Mouse (Mus musculus): ENCODE results near the gene Ptges. TPM values are rescaled to one million over a fixed set of nuclear protein-coding genes. Genes with fewer than 3 reads are reported as not detected.

Ptges gene
- polyA plus RNA-seq, 1 experiment from 2014 or later = 7.2 TPM

GRCm38 (mm10) chr2:30875621-30876432 is 53.8 kb downstream of the Ptges start:
- H3K4me2 ChIP-seq (replicated peaks; ENCODE audit: low read depth, low read length) = no peak overlapping the region
- 47% methylated on average over 11 of the region's 11 CpGs for WGBS
- H3K36me3 ChIP-seq (ENCODE audit: control insufficient read depth, insufficient read depth, low read length) = no peaks in the 10 kb centered on the region
- H3K9ac ChIP-seq (ENCODE audit: low read depth, low read length) = no peak overlapping the region
- peak; percentile 46; the same call in 1 of the 2 replicates for ATAC-seq (ENCODE audit: low FRiP score, low TSS enrichment)
- H3K4me3 ChIP-seq (ENCODE audit: low read length) = no peak overlapping the region
- no peaks in the 10 kb centered on the region for H3K9me3 ChIP-seq (ENCODE audit: control insufficient read depth, low read length)
- peak overlapping the region; percentile 7; the same call in 1 of the 2 replicates for H3K27ac ChIP-seq (ENCODE audit: low read depth, low read length)
- H3K4me1 ChIP-seq (ENCODE audit: control insufficient read depth, insufficient read depth, low read length) = peaks cover 18% of the 10 kb centered on the region
- no peaks in the 10 kb centered on the region for H3K27me3 ChIP-seq (ENCODE audit: control insufficient read depth, insufficient read depth, low read length)

DNA sequence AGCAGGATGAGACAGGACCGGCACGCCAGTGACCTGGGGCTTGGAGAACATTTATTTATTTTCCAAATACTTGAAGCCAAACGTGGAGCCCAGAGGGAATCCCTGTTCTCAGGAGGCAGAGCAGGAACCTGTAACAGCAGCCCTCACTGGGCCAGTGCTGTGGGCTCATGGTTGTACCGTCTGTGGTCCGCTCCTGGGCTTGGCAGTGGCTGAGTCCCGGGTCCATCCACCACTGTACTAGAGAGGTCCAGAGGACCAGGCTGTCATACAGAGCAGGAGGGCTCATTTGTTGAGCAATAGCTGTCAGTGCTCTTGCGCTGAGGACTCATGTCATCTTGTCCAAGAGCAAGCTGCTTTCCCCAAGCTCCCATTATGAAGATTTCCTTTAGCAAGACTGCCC is 54.6 kb downstream of the Ptges start:
- no peaks in the 10 kb centered on the region for H3K36me3 ChIP-seq (ENCODE audit: control insufficient read depth, insufficient read depth, low read length)
- peaks cover 18% of the 10 kb centered on the region for H3K4me1 ChIP-seq (ENCODE audit: control insufficient read depth, insufficient read depth, low read length)
- H3K4me3 ChIP-seq (ENCODE audit: low read length) = no peak overlapping the region
- no peaks in the 10 kb centered on the region for H3K27me3 ChIP-seq (ENCODE audit: control insufficient read depth, insufficient read depth, low read length)
- no peak for ATAC-seq (ENCODE audit: low FRiP score, low TSS enrichment)
- no peaks in the 10 kb centered on the region for H3K9me3 ChIP-seq (ENCODE audit: control insufficient read depth, low read length)
- no peak overlapping the region for H3K4me2 ChIP-seq (replicated peaks; ENCODE audit: low read depth, low read length)
- 72% methylated on average over 7 of the region's 7 CpGs for WGBS
- no peak overlapping the region for H3K9ac ChIP-seq (ENCODE audit: low read depth, low read length)
- no peak overlapping the region for H3K27ac ChIP-seq (ENCODE audit: low read depth, low read length)

DNA sequence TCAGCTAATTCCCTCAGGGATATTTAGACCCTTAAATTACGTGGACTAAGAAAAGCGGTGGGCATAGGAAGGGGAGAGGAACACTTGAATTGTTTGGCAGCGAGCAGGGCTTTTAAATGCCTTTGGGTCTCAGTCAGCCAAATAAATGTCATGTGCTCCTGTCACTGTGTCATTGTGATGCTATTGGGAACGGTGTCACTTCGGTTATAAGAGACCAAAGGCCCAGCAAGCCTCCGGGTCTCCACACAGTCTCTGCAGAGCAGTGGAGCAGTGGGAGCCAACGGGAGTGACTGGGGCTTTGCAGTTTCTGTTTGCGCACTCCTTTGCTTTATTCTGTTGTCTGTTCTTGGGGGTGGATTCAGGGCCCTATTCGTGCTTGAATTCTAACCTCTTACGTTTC is 55.2 kb downstream of the Ptges start:
- no peaks in the 10 kb centered on the region for H3K9me3 ChIP-seq (ENCODE audit: control insufficient read depth, low read length)
- H3K9ac ChIP-seq (ENCODE audit: low read depth, low read length) = no peak overlapping the region
- no peak overlapping the region for H3K4me3 ChIP-seq (ENCODE audit: low read length)
- no peak for ATAC-seq (ENCODE audit: low FRiP score, low TSS enrichment)
- peaks cover 18% of the 10 kb centered on the region for H3K4me1 ChIP-seq (ENCODE audit: control insufficient read depth, insufficient read depth, low read length)
- 50% methylated on average over 10 of the region's 10 CpGs for WGBS
- H3K27ac ChIP-seq (ENCODE audit: low read depth, low read length) = no peak overlapping the region
- no peaks in the 10 kb centered on the region for H3K27me3 ChIP-seq (ENCODE audit: control insufficient read depth, insufficient read depth, low read length)
- no peak overlapping the region for H3K4me2 ChIP-seq (replicated peaks; ENCODE audit: low read depth, low read length)
- no peaks in the 10 kb centered on the region for H3K36me3 ChIP-seq (ENCODE audit: control insufficient read depth, insufficient read depth, low read length)

GRCm38 (mm10) chr2:30872669-30873068 is 57.0 kb downstream of the Ptges start:
- H3K27me3 ChIP-seq (ENCODE audit: control insufficient read depth, insufficient read depth, low read length) = no peaks in the 10 kb centered on the region
- ATAC-seq (ENCODE audit: low FRiP score, low TSS enrichment) = no peak
- peaks cover 18% of the 10 kb centered on the region for H3K4me1 ChIP-seq (ENCODE audit: control insufficient read depth, insufficient read depth, low read length)
- no peaks in the 10 kb centered on the region for H3K36me3 ChIP-seq (ENCODE audit: control insufficient read depth, insufficient read depth, low read length)
- no peak overlapping the region for H3K4me3 ChIP-seq (ENCODE audit: low read length)
- 75% methylated on average over 6 of the region's 6 CpGs for WGBS
- no peak overlapping the region for H3K27ac ChIP-seq (ENCODE audit: low read depth, low read length)
- H3K9ac ChIP-seq (ENCODE audit: low read depth, low read length) = no peak overlapping the region
- H3K4me2 ChIP-seq (replicated peaks; ENCODE audit: low read depth, low read length) = no peak overlapping the region
- no peaks in the 10 kb centered on the region for H3K9me3 ChIP-seq (ENCODE audit: control insufficient read depth, low read length)

GRCm38 (mm10) chr2:30870863-30871262 is 58.8 kb downstream of the Ptges start:
- WGBS = 79% methylated on average over 8 of the region's 8 CpGs
- no peak for ATAC-seq (ENCODE audit: low FRiP score, low TSS enrichment)
- Histone ChIP-seq H3K4me2 (replicated peaks; ENCODE audit: low read depth, low read length) (no peak overlapping the region), H3K36me3 (ENCODE audit: control insufficient read depth, insufficient read depth, low read length) (no peaks in the 10 kb centered on the region), H3K27ac (ENCODE audit: low read depth, low read length) (no peak overlapping the region), H3K4me1 (ENCODE audit: control insufficient read depth, insufficient read depth, low read length) (peaks cover 11% of the 10 kb centered on the region), H3K9me3 (ENCODE audit: control insufficient read depth, low read length) (no peaks in the 10 kb centered on the region), H3K4me3 (ENCODE audit: low read length) (no peak overlapping the region), H3K9ac (ENCODE audit: low read depth, low read length) (no peak overlapping the region), H3K27me3 (ENCODE audit: control insufficient read depth, insufficient read depth, low read length) (no peaks in the 10 kb centered on the region)

DNA sequence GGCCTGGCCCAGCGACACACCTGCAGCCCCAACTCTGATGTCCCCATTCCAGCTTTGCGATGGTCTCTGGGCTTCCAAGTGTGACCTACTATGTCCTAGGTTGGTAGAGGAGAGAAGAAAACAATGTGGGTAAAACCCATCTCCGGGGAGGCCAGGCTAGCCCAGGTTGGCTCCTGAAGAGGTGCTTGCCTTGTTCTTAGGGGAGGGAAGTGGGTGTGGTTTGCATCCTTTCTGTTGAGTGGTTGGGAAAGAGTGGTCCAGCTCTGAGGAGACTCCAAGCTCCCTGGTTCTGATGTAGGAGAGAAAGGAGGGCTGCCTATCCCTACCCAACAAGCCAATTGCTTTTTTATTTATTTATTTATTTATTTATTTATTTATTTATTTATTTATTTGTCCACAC is 64.2 kb downstream of the Ptges start:
- WGBS = 48% methylated on average over 3 of the region's 3 CpGs
- Histone ChIP-seq H3K9me3 (ENCODE audit: control insufficient read depth, low read length) (no peaks in the 10 kb centered on the region), H3K4me1 (ENCODE audit: control insufficient read depth, insufficient read depth, low read length) (peaks cover 19% of the 10 kb centered on the region), H3K4me3 (ENCODE audit: low read length) (peak overlapping the region; percentile 27; the same call in 1 of the 2 replicates), H3K9ac (ENCODE audit: low read depth, low read length) (no peak overlapping the region), H3K36me3 (ENCODE audit: control insufficient read depth, insufficient read depth, low read length) (no peaks in the 10 kb centered on the region), H3K4me2 (replicated peaks; ENCODE audit: low read depth, low read length) (peak overlapping the region; percentile 55), H3K27ac (ENCODE audit: low read depth, low read length) (no peak overlapping the region), H3K27me3 (ENCODE audit: control insufficient read depth, insufficient read depth, low read length) (no peaks in the 10 kb centered on the region)
- ATAC-seq (ENCODE audit: low FRiP score, low TSS enrichment) = 0 out of 2 replicates have a peak, but pooled peaks have one; percentile 2

DNA sequence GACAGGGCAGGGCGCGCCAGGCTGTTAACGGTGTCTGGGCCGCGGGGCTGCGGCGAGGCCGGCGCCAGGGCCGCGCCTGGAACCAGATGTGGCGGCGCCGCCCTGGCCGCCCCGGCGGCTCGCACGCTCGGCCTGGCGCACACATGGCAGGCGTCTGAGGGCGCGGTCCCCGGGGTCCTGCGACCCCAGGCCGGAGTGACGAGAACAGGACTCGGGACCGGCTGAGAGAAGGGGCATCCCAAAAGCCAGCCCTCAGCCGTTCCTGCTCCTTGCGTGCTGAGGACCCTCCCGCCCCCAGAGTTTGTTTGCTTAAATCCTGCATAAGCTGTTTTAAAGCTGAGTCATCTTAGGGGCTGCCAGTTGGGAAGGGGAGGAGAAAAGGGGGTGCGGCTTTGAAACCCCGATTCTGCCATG is 64.7 kb downstream of the Ptges start:
- peak overlapping the region; percentile 27 for H3K4me3 ChIP-seq (ENCODE audit: low read length)
- H3K27ac ChIP-seq (ENCODE audit: low read depth, low read length) = no peak overlapping the region
- no peaks in the 10 kb centered on the region for H3K9me3 ChIP-seq (ENCODE audit: control insufficient read depth, low read length)
- H3K4me1 ChIP-seq (ENCODE audit: control insufficient read depth, insufficient read depth, low read length) = peaks cover 19% of the 10 kb centered on the region
- peak overlapping the region; percentile 43; the same call in 1 of the 2 replicates for H3K9ac ChIP-seq (ENCODE audit: low read depth, low read length)
- peak; percentile 61 for ATAC-seq (ENCODE audit: low FRiP score, low TSS enrichment)
- H3K4me2 ChIP-seq (replicated peaks; ENCODE audit: low read depth, low read length) = peak overlapping the region; percentile 55
- 1% methylated on average over 29 of the region's 35 CpGs for WGBS
- no peaks in the 10 kb centered on the region for H3K36me3 ChIP-seq (ENCODE audit: control insufficient read depth, insufficient read depth, low read length)
- H3K27me3 ChIP-seq (ENCODE audit: control insufficient read depth, insufficient read depth, low read length) = no peaks in the 10 kb centered on the region

DNA sequence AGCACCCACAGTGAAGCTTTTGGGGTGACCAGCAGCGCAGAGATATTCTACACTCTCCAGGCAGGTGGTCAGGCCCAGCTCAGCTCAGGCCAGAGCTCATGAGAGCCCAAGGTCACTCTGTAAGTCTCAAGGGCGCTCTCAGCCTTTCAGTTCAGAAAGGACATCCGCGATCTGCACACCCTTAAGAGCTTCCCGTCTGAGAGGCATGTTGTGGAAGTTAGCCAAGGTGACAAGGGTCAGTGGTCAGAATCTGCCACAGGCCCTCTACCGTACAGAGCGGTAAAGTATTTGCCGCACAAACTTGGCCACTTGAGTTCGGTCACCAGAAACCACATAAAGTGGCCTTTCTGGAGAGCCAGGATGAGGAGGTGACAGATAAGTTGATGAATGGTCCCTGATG is 66.1 kb downstream of the Ptges start:
- 37% methylated on average over 9 of the region's 9 CpGs for WGBS
- no peaks in the 10 kb centered on the region for H3K9me3 ChIP-seq (ENCODE audit: control insufficient read depth, low read length)
- no peak overlapping the region for H3K4me3 ChIP-seq (ENCODE audit: low read length)
- ATAC-seq (ENCODE audit: low FRiP score, low TSS enrichment) = no peak
- H3K27ac ChIP-seq (ENCODE audit: low read depth, low read length) = no peak overlapping the region
- no peaks in the 10 kb centered on the region for H3K27me3 ChIP-seq (ENCODE audit: control insufficient read depth, insufficient read depth, low read length)
- H3K36me3 ChIP-seq (ENCODE audit: control insufficient read depth, insufficient read depth, low read length) = no peaks in the 10 kb centered on the region
- H3K4me1 ChIP-seq (ENCODE audit: control insufficient read depth, insufficient read depth, low read length) = peaks cover 19% of the 10 kb centered on the region
- no peak overlapping the region for H3K4me2 ChIP-seq (replicated peaks; ENCODE audit: low read depth, low read length)
- H3K9ac ChIP-seq (ENCODE audit: low read depth, low read length) = no peak overlapping the region

GRCm38 (mm10) chr2:30862081-30862480 is 67.6 kb downstream of the Ptges start:
- Histone ChIP-seq H3K9me3 (ENCODE audit: control insufficient read depth, low read length) (no peaks in the 10 kb centered on the region), H3K4me3 (ENCODE audit: low read length) (no peak overlapping the region), H3K36me3 (ENCODE audit: control insufficient read depth, insufficient read depth, low read length) (no peaks in the 10 kb centered on the region), H3K4me1 (ENCODE audit: control insufficient read depth, insufficient read depth, low read length) (peaks cover 19% of the 10 kb centered on the region), H3K27ac (ENCODE audit: low read depth, low read length) (no peak overlapping the region), H3K4me2 (replicated peaks; ENCODE audit: low read depth, low read length) (no peak overlapping the region), H3K9ac (ENCODE audit: low read depth, low read length) (no peak overlapping the region), H3K27me3 (ENCODE audit: control insufficient read depth, insufficient read depth, low read length) (no peaks in the 10 kb centered on the region)
- WGBS = 73% methylated on average over 4 of the region's 4 CpGs
- ATAC-seq (ENCODE audit: low FRiP score, low TSS enrichment) = no peak

Data from kidney, embryonic 14.5 days (tissue).